In the genomic region with DNA sequence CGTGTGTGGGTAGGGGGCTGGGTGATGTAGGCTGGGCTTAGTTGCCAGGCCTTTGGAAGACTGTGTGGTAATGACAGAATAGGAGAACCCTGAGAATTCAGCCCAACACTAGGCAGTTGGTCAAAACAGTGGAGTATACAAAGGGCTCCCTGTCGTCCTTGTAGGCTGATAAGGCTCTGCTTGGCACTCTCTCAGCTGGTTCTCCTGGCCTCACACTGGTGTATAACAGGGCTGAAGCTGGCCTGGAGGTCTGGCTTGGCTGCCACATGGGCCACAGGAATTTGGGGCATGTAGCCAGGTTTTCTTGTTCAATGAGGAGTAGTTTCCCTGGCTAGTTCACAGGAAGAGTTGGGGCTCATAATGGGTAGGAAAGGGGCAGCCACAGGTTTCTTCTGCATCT, we compare ENCODE assay signal across 10 mouse cellular contexts. TPM values are rescaled to one million over a fixed set of nuclear protein-coding genes. Genes with fewer than 3 reads are reported as not detected.
DNase-seq lines count a peak whose midpoint lies in the region; ATAC-seq lines count a peak whose summit lies in the region.
"Had no signal": no experiment of that assay in that cellular context is flagged by ENCODE, and none has a peak within 500 bp of the region (broad histone marks: within the 10 kb centered on the region; RNA-seq: fewer than 3 reads in every experiment).

No protein-coding gene starts in this region.

- H3K4me1 ChIP-seq in heart, embryonic 12.5 days (replicated peaks), result peaks cover 9% of the 10 kb centered on the region
- peaks cover 2 to 13% of the 10 kb centered on the region in 2 experiments; a peak in 1 of 4 replicates for H3K4me1 ChIP-seq in heart, embryonic 14.5 days (ENCODE audit: control insufficient read depth in 2 of 2, insufficient read depth in 2 of 2, low read length in 2 of 2)
- H3K4me1 ChIP-seq in midbrain, embryonic 14.5 days (ENCODE audit: control insufficient read depth, insufficient read depth, low read length), result peaks cover 23% of the 10 kb centered on the region

- 45% methylated on average over 2 of the region's 2 CpGs for WGBS in heart, embryonic 12.5 days
- WGBS in heart, embryonic 14.5 days, result 47% methylated on average over 2 of the region's 2 CpGs
- WGBS in midbrain, embryonic 14.5 days, result 69% methylated on average over 2 of the region's 2 CpGs

- no peak overlapping the region for H3K4me2 ChIP-seq in heart, embryonic 12.5 days
- no peak overlapping the region for H3K4me2 ChIP-seq in heart, embryonic 14.5 days (ENCODE audit: low read length)
- H3K4me2 ChIP-seq in midbrain, embryonic 14.5 days (ENCODE audit: low read length), result peak overlapping the region; percentile 85

- no peak overlapping the region for H3K9ac ChIP-seq in heart, embryonic 12.5 days
- H3K9ac ChIP-seq in heart, embryonic 14.5 days (ENCODE audit: low read length), result no peak overlapping the region
- peak overlapping the region; percentile 98; the same call in 1 of the 2 replicates for H3K9ac ChIP-seq in midbrain, embryonic 14.5 days (replicated peaks; ENCODE audit: low read length)

- ATAC-seq in heart, embryonic 12.5 days (ENCODE audit: insufficient number of reproducible peaks, low FRiP score), result no peak
- ATAC-seq in heart, embryonic 14.5 days (ENCODE audit: insufficient number of reproducible peaks, insufficient read depth, low FRiP score, low read depth), result 0 out of 2 replicates have a peak, but pooled peaks have one; percentile 20
- no peak for ATAC-seq in midbrain, embryonic 14.5 days (ENCODE audit: low FRiP score, low TSS enrichment)

- no peaks in the 10 kb centered on the region for H3K9me3 ChIP-seq in heart, embryonic 12.5 days (replicated peaks)
- no peaks in the 10 kb centered on the region for H3K9me3 ChIP-seq in heart, embryonic 14.5 days (ENCODE audit: control insufficient read depth, low read length)
- H3K9me3 ChIP-seq in midbrain, embryonic 14.5 days (ENCODE audit: control insufficient read depth, low read length), result no peaks in the 10 kb centered on the region

- peaks cover 78% of the 10 kb centered on the region for H3K27me3 ChIP-seq in heart, embryonic 12.5 days (replicated peaks)
- H3K27me3 ChIP-seq in heart, embryonic 14.5 days (ENCODE audit: control insufficient read depth, insufficient read depth, low read length), result peaks cover 56% of the 10 kb centered on the region
- no peaks in the 10 kb centered on the region for H3K27me3 ChIP-seq in midbrain, embryonic 14.5 days (ENCODE audit: control insufficient read depth, insufficient read depth, low read length)

- H3K4me3 ChIP-seq in heart, embryonic 12.5 days, result no peak overlapping the region
- H3K4me3 ChIP-seq in heart, embryonic 14.5 days (ENCODE audit: control insufficient read depth in 1 of 2, insufficient read depth in 1 of 2, low read depth in 1 of 2, low read length in 2 of 2), result no peak overlapping the region
- H3K4me3 ChIP-seq in midbrain, embryonic 14.5 days (replicated peaks; ENCODE audit: low read depth, low read length), result peak overlapping the region; percentile 85

- DNase-seq in heart, adult 11 months, result peak; percentile 97
- peak; percentile 85 for DNase-seq in cerebellum, adult 9-11 months
- DNase-seq in midbrain, embryonic 14.5 days, result no peak
- DNase-seq in kidney, postnatal 14 days, result no peak
- DNase-seq in embryo, embryonic 10 days (ENCODE audit: low spot score), result no peak
- no peak for DNase-seq in spleen, postnatal 10 days (ENCODE audit: low spot score in 2 of 2)
- DNase-seq: gastrocnemius, postnatal 36 days had no signal

- H3K36me3 ChIP-seq in heart, embryonic 12.5 days, result no peaks in the 10 kb centered on the region
- no peaks in the 10 kb centered on the region for H3K36me3 ChIP-seq in heart, embryonic 14.5 days (ENCODE audit: control insufficient read depth, insufficient read depth, low read length)
- H3K36me3 ChIP-seq in midbrain, embryonic 14.5 days (ENCODE audit: control insufficient read depth, insufficient read depth, low read length), result peaks cover 37% of the 10 kb centered on the region

- H3K27ac ChIP-seq in heart, embryonic 12.5 days (ENCODE audit: poor library complexity, severe bottlenecking), result no peak overlapping the region
- H3K27ac ChIP-seq in heart, embryonic 14.5 days (replicated peaks in 1 of 2; ENCODE audit: control insufficient read depth in 1 of 2, insufficient read depth in 1 of 2, low read depth in 2 of 2, low read length in 2 of 2), result no peak overlapping the region
- no peak overlapping the region for H3K27ac ChIP-seq in midbrain, embryonic 14.5 days (replicated peaks; ENCODE audit: low read depth, low read length)
- H3K27ac ChIP-seq: macrophage had no signal

RNA-seq across cellular contexts. Expression of a gene that starts 2.0 kb away (rescaled TPM):
- polyA plus RNA-seq in heart, embryonic 12.5 days (2016; fragmentation: Nextera tagmentation; extraction: Ambion mirVana), result 3.4 and 4.1 TPM in 2 replicates
- 2.7 and 3.4 TPM in 2 replicates for polyA plus RNA-seq in heart, embryonic 14.5 days (2014; fragmentation: Nextera tagmentation; extraction: Ambion mirVana)
- polyA plus RNA-seq in midbrain, embryonic 14.5 days (2014; fragmentation: Nextera tagmentation; extraction: Ambion mirVana), result 215 and 238 TPM in 2 replicates
- polyA plus RNA-seq: macrophage had no signal

Comparison
In these comparisons a context has a peak if more than half of its experiments do, and no peak if none do; other contexts are left out.
1. DNase-seq: peak in heart, adult 11 months (single experiment) and cerebellum, adult 9-11 months (single experiment); none in midbrain, embryonic 14.5 days (single experiment), kidney, postnatal 14 days (single experiment), embryo, embryonic 10 days (single experiment) and spleen, postnatal 10 days (0 of 2).
2. RNA of a gene that starts 2.0 kb away (polyA plus RNA-seq): 215 to 238 TPM in midbrain, embryonic 14.5 days; 3.4 to 4.1 TPM in heart, embryonic 12.5 days and 2.7 to 3.4 TPM in heart, embryonic 14.5 days; every median in the first group is over 10 times any median in the second.